Mouse (Mus musculus): ENCODE results near the gene Gm20388. TPM values are rescaled to one million over a fixed set of nuclear protein-coding genes. Genes with fewer than 3 reads are reported as not detected.
A peak's percentile ranks its signal among the peaks of the same experiment; 100 is the strongest.

The Gm20388 gene
- total RNA-seq, 2 experiments from 2014 or later = 18.6 TPM; not detected in 1

DNA sequence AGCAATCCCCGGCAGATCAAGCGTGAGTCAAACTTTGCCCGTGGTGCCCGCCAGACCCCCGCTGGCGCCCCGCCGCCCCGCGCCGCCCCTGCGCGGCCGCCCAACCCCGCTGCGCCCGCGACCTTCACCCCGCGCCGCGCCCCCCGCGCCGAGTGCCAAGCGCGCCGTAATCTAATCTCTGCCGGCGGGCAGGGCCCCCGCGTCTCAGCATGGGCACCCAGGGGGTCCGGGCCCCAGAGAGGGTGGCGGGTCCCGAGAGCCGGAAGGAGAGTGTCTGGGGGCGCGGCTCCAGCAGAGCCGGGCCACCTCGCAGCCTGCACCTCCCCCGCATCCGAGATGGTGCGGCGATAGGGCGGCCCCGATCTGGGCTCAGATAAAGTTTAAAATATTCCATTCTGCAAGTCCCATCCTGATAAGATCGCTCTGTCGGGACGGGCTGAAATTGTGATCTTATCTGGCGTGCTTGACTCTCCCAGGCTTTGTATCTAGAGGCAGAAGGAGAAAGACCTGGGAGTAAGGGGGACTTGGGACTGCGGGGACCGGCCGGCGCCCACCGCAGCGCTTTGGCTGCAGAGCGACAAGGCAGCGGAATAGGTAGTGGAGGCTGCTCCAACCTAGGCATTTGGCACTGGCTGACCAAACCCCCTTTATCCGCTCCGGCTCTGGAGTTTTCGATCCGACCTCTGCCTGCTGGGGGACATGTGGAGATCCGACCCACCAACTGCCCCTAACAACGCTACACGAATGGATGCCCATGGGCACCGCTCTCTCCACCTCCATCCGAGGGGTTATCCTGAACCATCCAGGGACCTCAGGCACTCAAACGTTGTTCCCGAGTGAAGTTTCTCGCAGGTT lies 2372.1 kb downstream of the Gm20388 start:
- intact Hi-C loops (cut with DNase I) = loop anchor here (10.0 kb wide), 1 partner anchor 162 kb away; the partner anchor contains the start of gene Mvd
- no peak for DNase-seq (ENCODE audit: low spot score in 2 of 2)

DNA sequence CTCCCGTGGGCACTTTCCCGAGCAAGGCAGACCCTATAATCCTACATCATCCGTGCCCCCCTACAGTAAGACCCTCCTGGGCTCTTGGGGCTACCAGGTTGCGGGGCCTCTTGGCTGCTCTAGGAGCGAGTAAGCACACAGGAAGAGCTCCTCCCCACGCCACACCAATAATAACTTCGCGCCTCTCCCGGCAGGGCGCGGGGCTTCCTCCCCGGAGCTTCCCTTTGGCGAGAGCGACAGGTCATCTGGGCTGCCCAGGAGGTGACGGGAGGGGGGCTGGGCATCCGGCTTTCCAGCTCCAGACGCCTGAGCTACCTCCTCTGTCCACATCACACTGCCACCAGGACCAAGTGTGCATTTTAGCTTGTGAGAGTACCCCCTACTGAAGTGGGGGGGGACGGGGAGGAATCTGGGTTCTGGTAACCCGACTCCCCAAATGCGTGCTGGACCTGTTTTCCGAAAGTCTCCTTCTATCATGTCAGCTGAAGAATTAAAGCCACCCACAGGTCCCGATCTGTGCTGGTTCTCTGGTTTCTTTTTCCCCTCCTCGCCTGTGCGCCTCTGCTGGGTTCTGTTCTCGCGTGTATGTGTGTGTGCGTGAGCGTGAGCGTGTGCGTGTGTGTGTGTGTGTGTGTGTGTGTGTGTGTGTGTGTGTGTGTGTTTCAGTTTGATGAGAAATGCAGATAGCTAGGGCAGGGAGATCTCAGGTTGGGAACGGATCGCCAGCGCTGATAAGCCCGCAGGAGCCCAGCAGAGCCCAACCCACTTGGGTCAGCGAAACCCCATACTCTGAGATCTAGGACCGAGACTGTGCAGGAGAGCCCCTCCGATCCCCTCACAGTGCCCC lies 2372.9 kb downstream of the Gm20388 start:
- peak; percentile 41 to 77 for DNase-seq (ENCODE audit: low spot score in 2 of 2)
- intact Hi-C loops (cut with DNase I) = loop anchor here (10.0 kb wide), 1 partner anchor 161 kb away; the partner anchor contains the start of gene Mvd

DNA sequence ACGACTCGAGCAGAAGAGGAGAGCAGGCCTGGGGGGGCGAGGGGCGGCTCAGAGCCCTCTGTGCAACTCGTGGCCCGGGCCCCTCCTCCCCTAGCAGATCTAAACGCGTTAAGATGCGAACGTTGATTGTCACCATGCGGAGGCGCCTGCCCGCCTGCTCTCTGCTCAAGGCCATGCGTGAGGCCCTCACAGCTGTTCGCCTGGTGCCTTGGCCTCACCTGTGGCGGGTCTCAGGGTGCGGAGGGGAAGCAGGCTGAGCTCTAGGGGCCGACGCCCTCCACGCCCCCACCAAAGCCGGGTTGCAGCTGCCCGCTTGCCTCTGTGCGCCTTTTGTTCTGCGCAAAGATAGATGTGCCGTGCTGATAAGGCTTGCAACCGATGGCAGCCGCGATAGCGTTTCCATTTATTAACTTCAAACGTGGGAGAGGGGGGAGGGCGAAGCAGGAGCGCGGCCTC lies 2373.6 kb downstream of the Gm20388 start:
- intact Hi-C loops (cut with DNase I) = loop anchor here (10.0 kb wide), 1 partner anchor 161 kb away; the partner anchor contains the start of gene Mvd
- DNase-seq (ENCODE audit: low spot score in 2 of 2) = peak; percentile 49 to 59

DNA sequence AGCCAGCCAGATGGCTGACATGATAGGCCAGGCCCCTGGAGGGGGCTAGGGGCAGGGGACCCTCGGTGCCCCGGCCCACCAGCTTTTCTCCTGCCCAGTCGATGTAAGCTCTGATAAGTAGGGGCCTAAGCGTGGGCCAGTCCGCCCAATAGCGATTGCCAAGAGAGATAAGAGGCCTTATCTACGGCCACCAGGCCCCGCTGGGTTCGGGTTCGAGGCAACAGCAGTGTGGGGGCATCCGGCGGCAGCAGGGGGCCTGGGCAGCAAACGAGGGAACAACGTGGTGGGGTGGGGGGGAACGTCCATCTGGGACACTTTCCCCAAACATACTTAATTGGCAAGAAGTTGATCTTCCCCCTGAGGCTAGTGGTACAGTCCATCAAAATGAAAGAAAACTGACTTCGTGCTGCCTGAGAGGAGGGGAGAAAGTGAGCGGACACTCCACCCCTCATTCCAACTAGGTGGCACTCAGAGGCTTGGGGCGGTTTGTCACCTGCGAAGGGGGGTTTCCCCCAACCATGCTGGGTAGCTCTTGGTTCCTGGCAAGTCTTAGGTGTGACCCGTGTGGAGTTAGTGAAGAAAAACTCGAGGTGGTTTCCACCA lies 2374.1 kb downstream of the Gm20388 start:
- no peak for DNase-seq (ENCODE audit: low spot score in 2 of 2)
- intact Hi-C loops (cut with DNase I) = loop anchor here (10.0 kb wide), 1 partner anchor 160 kb away; the partner anchor contains the start of gene Mvd

DNA sequence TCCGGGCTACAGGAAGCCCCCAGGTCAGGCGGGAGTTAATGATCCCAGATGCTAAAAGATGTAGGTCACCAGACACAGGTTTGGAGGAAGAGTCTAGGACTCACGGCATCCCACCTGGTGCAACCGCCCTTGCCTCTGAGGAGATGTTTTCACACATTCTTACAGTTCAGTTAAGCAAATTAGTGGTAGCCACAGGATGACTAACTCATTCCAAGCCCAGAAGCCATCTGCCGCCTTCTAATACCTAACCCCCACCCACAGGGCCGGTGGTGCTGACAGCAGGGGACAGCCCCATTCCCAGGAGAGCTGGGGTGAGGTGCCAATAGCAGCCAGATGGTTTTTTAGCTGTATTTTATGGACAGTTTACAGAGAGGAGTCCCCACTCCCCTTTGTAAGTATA lies 2375.1 kb downstream of the Gm20388 start:
- intact Hi-C loops (cut with DNase I) = loop anchor here (10.0 kb wide), 1 partner anchor 159 kb away; the partner anchor contains the start of gene Mvd
- no peak for DNase-seq (ENCODE audit: low spot score in 2 of 2)

DNA sequence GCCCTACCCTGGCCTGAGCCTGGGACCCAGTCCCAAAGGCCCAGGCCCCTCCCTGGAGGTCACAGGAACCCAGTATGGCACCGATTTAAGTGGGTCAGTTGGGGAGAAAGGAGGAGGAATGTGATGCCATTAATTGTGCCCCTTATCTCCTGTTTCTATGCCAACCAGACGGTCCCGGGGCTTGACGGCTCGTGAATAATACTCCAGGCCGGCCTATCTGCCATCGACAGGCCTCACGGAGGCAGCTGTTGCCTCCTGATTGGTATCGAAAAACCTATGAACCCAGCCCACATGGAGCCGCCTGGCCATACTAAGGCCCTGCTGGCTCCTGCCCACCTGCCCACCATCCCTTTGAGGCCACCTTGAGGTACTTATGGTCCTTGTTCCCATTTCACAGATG lies 2376.3 kb downstream of the Gm20388 start:
- no peak for DNase-seq (ENCODE audit: low spot score in 2 of 2)
- intact Hi-C loops (cut with DNase I) = loop anchor here (10.0 kb wide), 1 partner anchor 158 kb away; the partner anchor contains the start of gene Mvd

DNA sequence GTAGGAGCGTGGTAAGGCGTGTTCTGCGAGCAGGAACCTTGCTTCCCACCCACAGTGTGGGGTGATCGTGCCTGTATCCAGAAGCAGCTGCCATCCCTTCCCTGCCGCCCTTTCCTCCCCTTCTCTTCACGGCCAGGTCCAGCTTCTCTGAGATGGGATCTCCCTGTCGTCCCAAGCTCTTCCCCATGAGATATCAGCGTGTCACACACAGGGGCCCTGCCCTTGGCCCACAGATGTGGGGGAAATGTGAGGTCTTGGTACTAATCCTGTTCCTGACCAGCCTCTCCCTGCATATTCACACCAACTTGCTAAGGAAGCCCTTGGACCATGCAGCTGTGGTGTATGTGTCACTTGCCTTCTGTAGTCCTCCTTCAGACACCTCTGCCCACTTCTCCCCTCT lies 2377.1 kb downstream of the Gm20388 start:
- intact Hi-C loops (cut with DNase I) = loop anchor here (10.0 kb wide), 1 partner anchor 157 kb away; the partner anchor contains the start of gene Mvd
- no peak for DNase-seq (ENCODE audit: low spot score in 2 of 2)

DNA sequence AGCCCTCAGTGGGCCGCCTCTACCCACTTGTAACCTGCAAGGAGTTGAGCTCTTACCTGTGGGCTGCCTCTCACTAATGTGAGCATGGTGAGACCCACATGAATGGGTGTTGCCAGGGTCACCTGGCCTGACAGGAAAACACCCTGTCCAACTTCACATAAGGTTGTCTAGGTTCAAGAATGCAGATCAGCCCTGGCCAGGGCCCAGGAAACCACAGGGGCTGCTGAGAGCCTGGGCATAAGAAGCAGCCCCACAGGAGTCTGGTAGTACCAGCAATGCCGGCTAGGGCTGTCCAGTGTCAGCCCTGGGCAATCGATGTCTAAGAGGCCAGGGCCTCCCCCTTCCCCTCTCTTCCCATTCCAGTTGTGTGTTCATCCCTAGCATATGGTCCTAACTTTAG lies 2377.7 kb downstream of the Gm20388 start:
- DNase-seq (ENCODE audit: low spot score in 2 of 2) = no peak
- intact Hi-C loops (cut with DNase I) = loop anchor here (10.0 kb wide), 1 partner anchor 156 kb away; the partner anchor contains the start of gene Mvd

DNA sequence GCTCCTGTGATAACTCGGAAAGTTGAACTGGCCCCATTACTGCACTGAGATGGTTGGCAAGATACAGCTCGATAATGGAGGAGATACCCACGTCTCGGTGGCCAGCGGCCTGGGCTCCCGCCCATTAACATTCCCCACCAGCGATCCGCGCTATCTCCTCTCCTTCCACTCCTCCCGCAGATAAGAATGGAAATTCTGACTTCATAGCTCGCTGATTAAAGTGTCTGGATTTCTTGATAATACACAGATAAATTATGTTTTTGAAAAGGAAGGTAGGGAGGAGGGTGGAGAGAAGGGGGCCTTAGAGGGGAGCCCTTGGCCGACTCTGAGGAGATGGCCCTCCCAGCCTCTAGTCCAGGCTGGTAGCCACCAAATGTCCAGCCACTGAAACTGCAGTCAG lies 2380.4 kb downstream of the Gm20388 start:
- intact Hi-C loops (cut with DNase I) = no loop called here
- no peak for DNase-seq (ENCODE audit: low spot score in 2 of 2)

DNA sequence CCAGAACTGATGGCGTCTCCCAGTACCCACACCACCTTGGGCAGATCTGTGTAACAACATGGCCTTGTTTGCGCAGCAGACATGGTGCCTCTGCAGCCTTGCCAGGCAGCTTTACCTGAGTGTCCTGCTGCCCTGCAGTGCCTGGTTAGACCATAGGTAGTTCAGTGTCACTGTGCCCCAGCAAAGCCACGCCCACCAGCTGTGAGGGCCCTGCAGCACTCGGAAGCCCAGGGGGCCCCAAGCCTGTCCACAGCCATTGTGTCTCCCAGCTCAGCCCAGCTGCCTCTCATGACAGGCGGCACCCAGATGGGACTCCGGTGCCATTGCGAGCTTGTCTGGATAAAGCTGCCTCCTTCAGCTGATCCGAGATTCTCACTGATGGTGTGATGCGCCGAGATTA lies 2380.9 kb downstream of the Gm20388 start:
- no peak for DNase-seq (ENCODE audit: low spot score in 2 of 2)
- intact Hi-C loops (cut with DNase I) = no loop called here

DNA sequence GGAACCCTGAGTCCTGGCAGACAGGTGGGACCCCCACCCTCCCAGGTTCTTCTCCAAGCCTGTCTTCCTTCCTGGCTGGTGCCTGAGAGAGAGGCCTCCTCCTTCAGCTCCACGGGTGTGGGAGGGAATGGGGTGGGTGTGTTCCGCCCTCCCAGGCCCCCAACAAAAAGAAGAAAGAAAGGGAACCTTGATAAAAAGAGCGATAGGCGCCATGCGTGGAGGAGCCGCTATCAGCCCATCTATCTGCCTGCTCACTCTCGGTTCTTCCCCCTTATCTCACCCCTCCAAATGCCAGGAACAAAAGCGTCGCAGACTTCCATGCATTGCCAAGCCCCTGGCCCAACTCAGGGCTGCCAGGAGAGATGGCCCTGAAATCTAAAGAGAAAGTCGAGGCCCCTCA lies 2382.8 kb downstream of the Gm20388 start:
- no peak for DNase-seq (ENCODE audit: low spot score in 2 of 2)
- intact Hi-C loops (cut with DNase I) = no loop called here

DNA sequence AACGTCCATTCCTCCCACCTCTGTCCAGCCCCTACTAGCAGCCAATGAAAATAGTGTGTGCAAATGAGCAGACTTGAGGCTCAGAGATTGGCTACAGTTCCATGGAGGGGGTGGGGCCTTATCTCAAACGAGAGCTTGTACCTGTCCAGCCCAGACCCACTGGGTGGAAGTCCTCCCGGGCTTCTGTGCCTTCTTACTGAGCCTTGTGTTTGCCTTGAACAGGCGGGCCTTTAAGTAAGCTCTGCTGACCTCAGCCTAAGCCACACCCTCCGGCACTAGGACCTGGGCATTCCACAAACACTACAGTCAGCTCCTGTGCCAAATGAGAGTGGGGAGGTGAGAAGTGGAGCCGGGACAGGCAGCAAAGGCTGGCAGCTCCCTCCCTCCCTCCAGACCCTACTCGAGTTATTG lies 2383.6 kb downstream of the Gm20388 start:
- intact Hi-C loops (cut with DNase I) = no loop called here
- DNase-seq (ENCODE audit: low spot score in 2 of 2) = no peak

DNA sequence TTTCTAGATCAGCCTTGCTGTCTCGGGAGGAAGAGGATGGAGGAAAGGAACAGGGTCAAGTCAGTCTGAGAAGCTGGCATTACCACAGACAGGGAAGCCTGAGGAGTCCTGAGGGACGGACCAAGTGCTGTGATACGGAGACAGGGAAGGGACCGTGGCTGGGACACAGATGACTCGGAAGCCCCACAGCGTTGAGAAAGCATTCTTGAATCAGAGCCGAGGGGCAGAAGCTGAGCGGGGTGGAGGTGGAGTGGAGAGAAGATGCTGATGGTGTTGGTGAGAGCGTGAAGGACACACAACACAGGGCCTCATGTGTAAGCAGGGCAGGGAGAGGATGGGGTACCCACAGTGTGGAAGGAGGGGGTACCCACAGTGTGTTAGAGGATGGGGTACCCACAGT lies 2384.7 kb downstream of the Gm20388 start:
- no peak for DNase-seq (ENCODE audit: low spot score in 2 of 2)
- intact Hi-C loops (cut with DNase I) = no loop called here

DNA sequence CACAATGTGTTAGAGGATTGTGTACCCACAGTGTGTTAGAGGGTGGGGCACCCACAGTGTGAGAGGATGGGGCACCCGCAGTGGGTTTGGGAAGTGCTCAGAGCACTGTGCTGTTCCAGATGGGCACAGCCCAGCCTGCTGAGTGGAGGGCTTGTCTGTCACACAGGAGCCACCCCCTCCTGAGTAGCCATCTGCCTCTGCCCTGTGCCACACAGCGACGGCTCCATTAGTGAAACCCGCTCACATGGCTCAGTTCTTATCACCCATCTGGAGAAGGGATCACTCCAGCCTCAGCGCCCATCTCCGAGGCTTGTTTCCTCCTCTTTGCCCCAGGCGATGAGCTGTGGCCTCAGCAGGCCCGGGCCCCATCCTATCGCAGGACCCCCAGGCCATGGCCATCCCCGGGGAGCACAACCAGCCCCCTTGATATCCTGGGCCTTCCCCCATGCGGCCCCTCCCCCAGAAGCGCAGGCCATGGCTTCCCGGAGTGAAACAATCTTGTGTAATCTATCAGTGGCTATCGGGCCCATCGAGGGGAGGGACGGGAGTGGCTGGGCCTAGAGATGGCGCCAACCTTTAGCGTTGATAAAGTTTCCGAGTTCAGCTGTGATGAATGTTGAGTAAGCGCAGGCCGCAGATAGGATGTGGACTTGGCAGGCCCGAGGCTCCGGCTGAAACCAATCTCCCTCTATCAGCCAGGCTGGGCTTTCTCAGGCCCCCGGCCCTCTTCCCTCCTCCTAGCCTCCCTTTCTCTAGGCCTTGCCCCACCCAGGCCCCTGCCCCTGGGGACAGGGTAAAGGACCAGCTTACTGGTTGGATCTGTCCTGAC lies 2385.7 kb downstream of the Gm20388 start:
- DNase-seq (ENCODE audit: low spot score in 2 of 2) = no peak
- intact Hi-C loops (cut with DNase I) = no loop called here

DNA sequence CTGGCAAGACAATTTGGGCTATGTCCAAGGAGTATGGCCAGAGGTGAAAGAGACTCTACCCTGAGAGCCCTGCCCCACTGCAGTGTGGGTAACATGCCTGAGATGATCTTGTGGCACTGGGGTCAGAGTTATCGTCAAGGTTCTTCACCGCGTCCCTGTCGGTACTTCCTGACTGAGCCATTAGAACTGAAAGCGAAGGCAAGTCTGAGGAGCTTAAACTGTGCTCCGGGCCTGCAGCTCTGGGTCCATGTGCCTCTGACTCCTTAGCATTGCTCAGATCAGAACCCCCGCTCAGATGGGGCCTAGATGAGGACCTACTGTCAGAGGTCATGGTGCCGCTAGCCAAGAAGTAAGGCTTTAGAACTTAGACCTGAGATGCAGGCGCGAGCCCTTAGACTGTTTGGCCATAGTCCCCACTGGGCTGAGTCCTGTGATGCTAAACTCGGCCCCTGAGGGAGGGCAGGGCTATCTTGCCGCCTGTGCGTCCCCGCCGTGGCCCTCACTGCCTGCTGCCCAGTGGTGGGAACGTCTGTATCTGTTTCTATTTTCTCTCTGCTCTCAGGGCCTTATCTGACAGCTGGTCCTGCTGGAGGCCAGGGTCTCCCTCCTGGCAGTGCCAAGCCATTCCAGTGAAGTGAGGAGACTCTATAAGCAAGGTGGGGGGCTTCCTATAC lies 2389.1 kb downstream of the Gm20388 start:
- intact Hi-C loops (cut with DNase I) = no loop called here
- no peak for DNase-seq (ENCODE audit: low spot score in 2 of 2)

DNA sequence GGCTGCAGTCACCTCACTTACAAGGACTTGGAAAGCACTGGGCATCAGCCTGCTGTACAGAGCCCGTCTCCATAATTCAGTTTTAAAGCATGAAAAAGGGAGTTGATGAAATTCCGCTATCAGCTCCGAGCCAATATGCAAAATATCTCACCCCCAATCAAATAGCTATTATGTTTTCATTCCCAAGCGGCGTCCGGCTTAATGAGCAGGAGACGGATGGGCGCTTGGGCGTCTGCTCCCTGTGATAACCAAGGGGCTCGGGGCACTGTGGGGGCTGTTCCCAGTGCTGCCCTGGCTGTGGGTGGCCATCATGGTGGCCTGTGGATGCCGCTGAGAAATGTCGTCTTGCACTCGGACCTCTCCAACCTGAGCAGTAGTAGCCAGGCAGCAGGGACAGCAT lies 2390.4 kb downstream of the Gm20388 start:
- intact Hi-C loops (cut with DNase I) = no loop called here
- no peak for DNase-seq (ENCODE audit: low spot score in 2 of 2)

DNA sequence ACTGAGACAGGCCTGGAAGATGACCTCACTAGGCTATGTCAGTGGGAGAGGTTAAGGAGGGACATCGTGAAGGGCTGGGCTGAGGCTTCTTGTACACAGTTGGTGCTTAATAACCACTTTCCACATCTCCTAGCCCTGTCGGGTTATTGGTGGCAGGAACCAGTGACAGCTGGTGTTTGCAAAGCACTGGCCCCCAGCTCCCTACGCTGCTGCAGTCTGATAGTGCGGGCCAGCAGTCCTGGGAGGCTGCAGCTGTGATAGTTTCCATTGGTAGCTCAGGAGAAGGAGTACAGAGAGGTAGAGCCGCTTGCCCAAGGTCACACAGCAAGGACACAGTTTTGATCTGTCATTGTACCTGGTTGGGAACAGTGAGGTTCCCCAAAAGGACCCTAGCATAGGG lies 2391.2 kb downstream of the Gm20388 start:
- intact Hi-C loops (cut with DNase I) = no loop called here
- no peak for DNase-seq (ENCODE audit: low spot score in 2 of 2)

DNA sequence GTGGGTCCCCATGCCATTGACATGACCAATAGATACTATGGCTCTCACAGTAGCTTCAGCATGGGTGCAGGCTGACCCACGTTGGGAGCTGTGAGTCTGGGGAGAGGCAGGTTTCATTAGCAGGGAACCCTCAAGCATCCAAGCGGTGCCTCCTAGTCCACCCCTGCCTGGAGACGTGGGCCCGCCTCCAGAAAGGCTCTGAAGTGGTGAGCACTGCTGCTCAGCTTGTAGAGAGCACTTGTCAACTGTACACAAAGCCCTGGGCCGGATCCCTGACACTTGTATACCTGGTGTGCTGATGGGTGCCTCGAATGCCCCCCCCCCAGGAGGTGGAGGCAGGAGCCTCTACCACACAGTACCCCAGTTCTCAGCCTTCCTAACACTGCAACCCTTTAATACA lies 2392.8 kb downstream of the Gm20388 start:
- intact Hi-C loops (cut with DNase I) = no loop called here
- DNase-seq (ENCODE audit: low spot score in 2 of 2) = no peak
